Mouse (Mus musculus): ENCODE data around the gene Slc17a1.

Slc17a1 gene

DNA sequence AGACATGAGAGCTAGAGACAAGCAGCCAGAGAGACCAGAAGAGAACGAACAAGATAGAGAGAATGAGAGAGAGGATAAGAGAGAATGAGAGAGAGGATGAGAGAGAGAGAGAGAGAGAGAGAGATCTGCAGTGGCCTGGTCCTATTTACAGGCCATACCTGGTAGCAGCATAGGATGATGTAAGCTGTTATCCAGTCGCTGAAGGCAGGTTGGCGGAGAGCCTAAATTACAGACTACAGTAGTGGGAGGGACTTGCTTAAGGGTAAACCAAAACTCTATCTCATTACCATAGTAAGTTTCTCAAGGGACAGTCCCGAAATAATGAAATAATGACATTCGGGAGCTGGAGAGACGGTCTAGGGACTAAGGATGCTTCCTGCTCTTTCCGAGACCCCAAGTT, at the start of gene Slc17a1:
Slc17a1 (plus strand) TSS at position 346 of the 400 bp plus-strand sequence.
- DNase-seq (ENCODE audit: low spot score), result no peak

DNA sequence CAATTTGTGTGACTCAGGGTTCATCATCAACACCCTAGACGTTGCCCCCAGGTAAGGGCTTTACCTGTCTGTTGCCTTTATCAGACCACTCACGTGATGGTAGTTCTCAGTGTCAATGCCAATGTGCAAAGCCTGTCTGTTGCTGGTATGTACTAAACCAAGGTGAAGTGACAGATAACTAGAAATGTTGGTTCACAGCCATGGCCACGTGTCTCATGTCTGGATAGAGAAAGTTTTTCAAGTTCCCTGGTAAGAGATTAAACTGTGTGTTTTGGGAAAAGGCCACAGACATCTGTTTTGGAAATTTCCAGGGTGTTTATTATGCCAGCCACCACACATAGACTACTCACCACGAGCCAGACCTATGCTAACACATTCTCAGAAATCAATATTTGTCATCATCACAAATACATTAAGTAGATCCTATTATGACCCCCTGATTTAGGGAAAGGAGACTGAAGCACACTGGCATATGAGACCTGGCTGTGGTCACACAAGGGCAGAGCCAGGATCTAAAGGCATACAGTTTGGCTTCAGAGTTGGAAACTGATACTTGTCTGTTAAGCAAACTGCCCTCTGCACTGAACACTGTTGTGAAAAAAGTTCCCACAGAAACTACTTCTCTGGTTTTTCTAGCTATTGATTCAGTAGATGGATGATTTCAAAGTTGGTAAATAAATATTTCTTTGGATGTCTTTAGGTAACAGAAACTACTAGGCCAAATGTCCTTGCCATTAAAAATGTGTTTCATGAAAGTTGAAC, 47.2 kb upstream of the Slc17a1 start:
- DNase-seq (ENCODE audit: low spot score), result no peak

DNA sequence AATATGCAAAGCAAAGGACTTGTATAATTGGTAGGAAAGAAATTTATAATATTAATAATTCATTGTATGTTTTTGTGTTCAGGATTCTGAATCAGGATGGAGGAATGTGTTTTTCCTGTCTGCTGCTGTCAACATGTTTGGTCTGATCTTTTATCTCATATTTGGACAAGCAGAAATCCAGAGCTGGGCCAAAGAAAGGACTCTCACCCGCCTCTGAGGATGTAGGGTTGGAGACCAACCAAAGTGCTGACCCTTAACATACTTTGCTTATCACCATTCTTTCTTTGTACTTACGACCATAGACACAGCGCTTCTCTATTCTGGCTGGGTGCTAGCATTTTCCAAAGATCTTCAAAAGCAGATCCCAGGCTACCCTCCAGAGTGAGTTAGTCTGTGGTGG, 45.3 kb upstream of the Slc17a1 start:
- DNase-seq (ENCODE audit: low spot score), result no peak

DNA sequence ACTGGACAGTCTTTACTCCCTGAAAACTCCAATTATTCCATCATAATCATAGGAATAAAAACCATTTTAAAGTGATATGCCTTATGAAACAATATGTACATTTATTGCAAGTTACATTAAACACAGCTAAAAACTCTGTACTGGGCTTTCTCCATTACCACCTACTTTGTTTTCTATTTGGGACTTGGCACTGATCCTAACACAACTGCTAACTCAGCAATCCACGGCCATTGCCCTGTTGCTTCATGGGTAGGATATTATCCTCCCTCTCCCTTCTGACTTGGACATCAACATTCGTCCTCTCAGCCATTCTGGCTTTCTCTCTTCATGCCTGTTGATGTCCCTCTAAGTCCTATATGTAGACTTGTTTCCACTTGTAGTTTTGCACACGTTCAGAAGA, 40.9 kb upstream of the Slc17a1 start:
- DNase-seq (ENCODE audit: low spot score), result no peak

DNA sequence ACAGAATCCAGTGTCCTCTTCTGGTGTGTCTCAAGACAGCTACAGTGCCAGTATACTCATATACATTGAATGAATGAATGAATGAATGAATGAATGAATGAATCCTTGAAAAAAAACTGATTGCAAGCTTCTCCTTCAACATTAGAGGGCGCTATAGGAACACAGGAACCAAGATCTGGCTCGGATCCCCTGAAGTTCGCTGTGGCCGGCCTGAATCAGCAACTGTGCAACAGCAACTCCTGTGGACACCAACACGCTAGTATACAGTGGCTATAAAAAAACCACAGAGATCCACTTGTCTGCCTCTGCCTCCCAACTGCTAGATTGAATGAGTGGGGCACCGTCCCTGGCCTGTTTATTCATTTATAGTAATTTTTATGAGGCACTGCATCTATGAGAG, 34.5 kb upstream of the Slc17a1 start:
- no peak for DNase-seq (ENCODE audit: low spot score)

DNA sequence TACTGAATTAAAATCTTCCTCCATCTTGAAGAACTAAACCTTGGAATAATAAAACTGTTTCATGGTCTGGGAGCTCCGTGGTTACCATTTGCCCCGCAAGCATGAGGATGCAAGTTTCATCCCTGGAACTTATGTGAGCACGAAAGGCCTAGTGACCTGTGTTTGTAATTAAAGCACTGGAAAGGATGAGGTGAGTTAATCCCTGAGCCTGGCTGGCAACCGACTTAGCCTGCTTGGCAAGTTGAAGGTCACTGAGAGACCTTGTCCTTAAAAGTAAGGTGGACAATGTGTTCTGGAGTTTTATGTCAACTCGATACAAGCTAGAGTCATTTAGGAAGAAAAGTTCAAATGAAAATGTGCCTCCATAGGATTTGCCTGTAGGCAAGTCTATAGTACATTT, 32.7 kb upstream of the Slc17a1 start:
- no peak for DNase-seq (ENCODE audit: low spot score)

DNA sequence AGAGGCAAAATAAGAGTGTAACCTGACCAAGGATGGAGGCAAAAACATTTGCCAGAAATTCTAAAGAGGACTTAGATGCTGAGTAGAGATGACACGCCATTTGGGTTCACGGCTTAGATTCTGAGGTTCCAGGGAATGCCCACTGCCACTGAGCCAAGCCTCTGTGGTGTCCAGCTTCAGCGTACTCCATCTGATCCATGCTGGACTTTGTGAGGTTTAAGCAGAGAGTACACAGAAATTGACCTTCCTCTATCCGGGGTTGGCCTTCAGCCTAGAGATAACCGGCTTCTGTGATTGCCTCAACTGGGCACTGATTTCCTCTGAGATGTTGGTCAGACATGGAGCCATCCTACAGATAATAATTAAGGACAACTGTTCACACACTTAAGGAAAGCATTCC, 30.9 kb upstream of the Slc17a1 start:
- DNase-seq (ENCODE audit: low spot score), result no peak

DNA sequence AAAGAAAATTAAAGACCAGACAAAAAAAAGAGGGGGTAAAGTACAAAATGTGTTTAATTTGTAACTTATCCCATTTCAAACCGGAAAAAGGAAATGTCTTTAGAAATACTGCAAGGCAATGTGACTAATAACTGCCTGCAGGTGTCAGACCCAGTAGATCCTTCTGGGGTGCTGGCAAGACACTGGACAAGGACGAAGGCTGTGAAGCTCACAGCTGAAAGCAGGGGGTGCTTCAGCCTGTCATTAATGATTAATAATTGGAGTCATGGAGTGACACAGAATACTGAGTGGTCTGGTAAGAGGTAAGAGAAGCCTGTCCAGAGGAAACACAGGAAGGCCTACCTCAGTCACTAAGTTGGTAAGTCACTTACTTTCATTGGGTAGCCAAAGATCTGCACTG, 28.2 kb upstream of the Slc17a1 start, which contains the start of gene Slc17a3:
Slc17a3 (plus strand) TSS at position 127 of the 400 bp plus-strand sequence.
- no peak for DNase-seq (ENCODE audit: low spot score)

DNA sequence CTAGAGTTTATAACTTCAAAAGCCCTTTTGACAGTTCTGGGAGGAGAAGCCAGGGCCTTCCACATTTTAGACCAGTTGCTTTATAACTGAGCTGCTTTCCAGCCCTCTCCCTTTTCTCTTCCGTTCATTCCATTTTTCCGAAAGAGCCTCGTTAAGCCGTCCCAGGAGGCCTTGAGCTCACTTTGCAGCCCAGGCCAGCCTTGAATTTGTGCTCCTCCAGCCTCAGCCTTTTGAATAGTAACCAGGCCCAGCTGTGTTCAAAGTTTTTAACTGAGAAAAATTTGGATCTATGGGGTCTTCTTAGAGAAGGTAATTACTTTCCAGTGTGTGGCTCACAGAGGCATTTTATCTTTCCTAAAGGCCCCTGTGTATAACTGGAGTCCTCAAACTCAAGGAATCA, 21.7 kb upstream of the Slc17a1 start:
- no peak for DNase-seq (ENCODE audit: low spot score)

DNA sequence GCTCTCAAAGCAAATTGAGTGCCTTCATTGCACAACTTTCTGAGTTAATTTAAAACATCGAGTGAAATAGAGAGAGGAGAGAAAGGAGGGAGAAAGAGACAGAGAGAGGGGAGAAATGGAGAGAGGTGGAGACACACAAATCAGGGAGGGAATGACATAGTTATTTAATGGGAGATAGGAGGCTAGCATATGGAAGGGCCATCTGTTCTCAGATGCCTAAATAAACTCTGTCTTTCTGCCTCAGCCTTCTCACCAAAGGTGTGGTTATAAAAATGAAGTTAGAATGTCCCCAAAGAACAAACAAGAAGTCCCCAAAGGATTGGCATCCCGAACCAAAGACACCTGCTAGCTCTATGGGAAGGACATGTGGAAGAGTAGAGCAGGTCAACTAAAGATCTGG, 18.3 kb upstream of the Slc17a1 start:
- no peak for DNase-seq (ENCODE audit: low spot score)

DNA sequence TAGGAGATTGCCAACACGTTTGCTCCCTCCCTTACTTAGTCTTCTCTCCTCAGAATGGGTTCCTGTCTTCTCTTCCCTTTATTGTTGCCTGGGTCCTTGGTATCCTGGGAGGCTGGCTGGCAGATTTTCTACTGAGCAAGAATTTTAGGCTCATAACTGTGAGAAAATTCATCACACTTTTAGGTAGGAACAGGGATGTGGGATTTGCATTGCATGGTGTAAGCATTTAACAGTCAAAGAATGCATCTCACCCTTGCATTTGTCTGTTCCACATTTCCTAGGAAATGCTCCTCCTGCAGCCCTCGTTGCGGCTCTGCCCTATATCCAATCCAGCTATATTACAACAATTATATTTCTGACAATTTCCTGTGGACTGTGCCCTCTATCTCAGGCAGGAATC, 11.1 kb upstream of the Slc17a1 start:
- no peak for DNase-seq (ENCODE audit: low spot score)

DNA sequence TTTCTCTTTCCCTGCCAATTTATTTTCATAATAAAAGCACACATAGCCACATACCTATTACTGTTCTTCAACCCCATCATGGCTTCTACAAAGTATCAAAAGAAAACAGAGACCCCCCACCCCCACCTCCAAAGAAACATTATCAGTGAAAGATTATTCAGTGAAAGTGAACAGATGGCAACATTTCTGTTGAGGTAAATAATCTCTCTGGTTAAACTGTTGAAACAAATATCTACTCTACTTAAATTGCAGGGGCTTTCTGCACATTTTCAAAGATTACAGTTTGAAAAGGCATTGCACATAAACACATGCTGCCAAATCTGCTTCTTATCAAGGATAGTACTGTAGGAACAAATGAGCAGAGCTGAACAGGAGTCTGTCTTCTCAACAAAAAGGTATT, 5.7 kb upstream of the Slc17a1 start:
- no peak for DNase-seq (ENCODE audit: low spot score)

DNA sequence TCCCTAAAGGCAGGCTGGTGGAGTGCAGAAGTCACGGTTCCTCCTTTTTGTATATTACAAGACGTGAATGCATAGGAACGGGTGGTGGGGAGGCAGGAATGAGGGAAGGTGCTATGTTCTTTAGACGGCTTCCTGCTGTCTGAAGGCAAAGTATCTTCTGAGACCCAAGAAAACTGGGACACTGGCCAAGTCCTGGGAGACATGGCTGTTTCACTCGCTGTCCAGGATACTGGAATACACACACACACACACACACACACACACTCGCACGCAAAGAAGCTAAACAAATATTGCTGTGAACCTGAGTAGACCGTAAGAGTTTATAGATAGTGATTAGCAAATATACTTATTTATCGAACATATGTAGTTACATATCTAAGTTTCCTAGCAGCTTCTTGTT, 2.8 kb upstream of the Slc17a1 start:
- DNase-seq (ENCODE audit: low spot score), result no peak

DNA sequence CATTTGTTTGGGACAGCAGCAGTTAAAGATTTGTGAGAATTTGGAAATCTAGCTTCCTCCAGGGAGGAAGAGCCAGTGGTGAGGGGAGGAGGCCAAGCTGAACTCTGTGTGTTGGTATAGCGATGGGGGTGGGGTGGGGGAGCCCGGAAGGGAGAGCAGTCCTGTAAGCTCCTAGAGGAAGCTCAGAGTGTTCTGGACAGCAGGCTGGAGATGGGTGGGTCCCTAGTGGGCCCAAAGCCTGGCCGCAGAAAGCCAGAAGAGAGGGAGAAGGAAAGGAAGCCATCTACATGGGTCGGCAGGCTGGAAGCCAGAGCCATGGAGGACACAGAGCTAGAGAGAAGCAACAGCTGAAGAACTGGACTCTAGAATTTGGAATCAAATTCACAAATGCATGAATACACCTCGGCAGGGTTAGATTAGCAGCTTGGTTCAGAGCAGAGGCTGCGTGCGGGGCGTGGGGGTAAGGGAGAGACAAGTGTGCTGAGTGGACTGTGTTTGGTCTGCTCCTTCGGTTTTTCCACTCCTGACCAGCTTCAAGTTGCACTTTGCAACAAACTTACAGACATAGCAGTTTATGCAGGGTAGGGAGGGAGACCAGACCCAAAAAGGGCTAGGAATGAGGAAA, 1.4 kb upstream of the Slc17a1 start:
- no peak for DNase-seq (ENCODE audit: low spot score)

DNA sequence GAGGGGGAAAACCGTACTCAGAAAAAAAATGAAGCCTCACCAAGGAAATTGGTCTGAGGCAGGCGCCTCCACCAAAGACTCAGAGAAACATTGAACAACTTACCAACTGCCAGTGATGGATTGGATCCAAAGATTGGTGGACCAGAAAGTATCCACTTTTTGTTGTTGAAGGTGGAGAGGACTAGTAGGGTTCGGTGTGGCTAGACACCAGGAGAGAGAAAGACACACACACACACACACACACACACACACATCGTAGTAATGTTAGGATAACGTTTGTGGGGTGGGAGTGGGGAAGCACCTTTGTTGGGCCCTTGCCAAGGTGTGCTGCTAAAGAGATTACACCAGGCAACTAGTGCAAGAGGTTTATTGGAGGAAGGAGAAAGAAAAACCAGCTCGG, 550 bp upstream of the Slc17a1 start:
- DNase-seq (ENCODE audit: low spot score), result no peak

DNA sequence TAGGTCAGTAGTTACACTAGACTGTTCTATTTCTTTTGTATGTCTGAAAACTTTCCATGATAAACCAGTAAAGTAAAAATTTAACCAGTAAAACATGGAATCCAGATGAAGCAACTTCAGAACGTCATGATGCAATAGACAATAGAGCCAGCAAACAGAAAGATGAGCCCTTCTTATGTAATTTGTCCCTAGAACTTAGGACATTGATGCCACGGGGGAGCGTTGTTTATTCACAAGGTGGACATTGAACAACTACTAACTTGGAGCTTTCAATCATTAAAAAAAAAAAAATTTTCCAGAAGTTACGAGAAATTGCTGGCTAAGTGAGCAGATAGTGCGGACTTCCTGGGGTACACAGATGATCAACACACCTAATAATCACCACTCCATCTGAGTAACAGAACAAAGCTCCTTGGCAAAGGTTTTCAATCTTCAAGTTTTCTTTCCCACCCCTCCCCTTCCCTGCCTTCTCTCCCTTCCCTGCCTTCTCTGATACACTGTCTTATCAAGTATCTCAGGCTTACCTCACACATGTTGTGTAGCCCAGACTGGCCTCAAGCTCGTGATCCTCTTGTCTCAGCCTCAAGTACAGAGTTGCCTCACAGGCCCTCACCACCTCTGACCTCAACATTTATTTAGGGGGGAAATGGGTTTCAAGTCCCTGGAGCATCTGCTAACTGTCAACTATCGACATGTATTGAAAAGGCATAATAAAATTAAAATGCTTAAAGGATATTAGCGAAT, 1.4 kb downstream of the Slc17a1 start:
- DNase-seq (ENCODE audit: low spot score), result no peak

DNA sequence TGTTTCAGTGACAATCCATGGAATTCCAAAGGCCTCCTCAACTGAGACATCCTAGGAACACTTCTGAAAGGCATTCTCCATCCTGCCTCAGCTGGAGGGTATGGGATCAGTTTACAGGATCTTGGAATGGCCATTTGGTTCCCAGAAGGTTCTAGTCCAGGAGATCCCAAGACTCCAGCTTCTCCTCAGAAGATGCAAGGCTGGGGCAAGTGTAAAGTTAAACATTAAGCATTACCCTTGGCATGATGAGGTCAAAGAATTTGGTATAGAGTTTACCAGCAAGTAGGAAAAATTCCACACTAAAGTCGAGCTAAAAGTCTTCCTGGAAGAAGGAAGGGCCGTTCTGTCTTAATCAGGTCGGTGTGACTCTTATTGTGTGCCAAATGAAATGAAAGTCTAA, 2.4 kb downstream of the Slc17a1 start:
- no peak for DNase-seq (ENCODE audit: low spot score)

DNA sequence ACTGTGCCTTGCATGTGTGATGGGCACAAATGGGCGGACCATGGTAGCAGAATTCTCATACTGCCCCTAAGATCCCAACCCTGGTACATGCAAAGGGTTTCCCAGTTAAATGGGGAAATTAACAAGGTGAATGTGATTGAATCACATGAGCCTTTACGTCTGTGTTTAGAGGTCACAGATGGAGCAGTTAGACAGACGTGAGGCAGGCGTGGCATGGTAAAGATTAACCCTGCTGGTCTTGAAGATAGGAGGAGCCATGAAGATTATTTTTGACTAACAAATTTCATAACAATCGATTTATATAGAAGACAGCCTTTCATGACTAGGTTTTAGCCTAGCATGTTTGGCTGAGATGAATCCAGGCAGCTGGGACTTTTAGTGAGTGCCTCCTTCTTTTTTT, 5.6 kb downstream of the Slc17a1 start:
- DNase-seq (ENCODE audit: low spot score), result no peak

DNA sequence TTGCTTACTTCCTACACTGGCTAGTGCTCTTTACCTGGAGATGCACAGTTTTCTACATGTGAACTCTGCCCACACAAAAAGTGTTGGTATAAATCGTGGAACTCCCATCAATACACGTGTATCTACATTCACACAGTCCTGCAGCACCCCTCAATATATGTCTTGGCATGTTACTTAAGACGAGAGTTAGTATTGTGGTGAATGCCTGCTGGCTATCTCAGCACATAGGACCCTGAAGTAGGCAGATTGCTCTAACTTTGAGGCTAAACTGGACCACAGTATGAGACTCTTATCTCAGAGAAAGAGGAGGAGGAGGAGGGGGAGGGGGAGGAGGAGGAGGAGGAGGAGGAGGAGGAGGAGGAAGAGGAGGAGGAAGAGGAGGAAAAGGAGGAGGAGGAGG, 11.6 kb downstream of the Slc17a1 start:
- DNase-seq (ENCODE audit: low spot score), result no peak

DNA sequence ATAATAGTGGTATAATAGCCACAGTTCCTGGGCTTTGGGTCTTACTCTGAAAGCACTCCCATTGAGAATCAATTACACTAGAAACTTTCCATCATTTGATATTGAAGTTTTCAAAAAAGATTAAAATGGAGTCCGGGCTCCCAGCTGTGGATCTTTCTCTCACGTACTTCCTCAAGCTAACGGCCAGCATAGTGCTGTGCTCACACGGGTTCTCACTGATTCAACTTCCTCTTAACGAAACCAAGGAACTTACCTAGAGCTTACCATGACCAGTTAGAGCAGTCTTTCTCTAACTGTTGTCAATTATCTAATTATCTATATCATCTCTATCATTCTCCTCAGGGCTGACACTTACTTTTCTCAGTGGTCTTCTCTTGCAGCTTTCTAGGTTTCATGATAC, 12.1 kb downstream of the Slc17a1 start:
- no peak for DNase-seq (ENCODE audit: low spot score)

DNA sequence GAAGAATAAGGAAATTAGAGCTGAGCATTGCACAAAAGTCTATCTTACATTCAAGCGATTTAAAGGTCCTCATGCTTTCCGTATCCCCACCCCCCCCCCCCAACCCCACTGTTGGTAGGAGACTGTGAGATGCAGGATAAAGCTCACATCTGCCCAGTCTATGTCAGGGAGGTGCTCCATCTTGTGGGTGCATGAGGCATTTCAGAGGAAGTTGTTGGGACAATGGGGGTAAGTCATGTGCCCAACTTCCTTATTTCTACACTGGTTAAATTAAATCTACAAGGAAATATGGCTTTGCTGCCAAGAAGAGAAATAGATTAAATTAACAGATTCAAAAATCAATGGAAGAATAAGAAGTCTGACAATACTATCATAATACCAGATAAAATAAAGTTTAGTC, 18.0 kb downstream of the Slc17a1 start:
- DNase-seq (ENCODE audit: low spot score), result no peak

DNA sequence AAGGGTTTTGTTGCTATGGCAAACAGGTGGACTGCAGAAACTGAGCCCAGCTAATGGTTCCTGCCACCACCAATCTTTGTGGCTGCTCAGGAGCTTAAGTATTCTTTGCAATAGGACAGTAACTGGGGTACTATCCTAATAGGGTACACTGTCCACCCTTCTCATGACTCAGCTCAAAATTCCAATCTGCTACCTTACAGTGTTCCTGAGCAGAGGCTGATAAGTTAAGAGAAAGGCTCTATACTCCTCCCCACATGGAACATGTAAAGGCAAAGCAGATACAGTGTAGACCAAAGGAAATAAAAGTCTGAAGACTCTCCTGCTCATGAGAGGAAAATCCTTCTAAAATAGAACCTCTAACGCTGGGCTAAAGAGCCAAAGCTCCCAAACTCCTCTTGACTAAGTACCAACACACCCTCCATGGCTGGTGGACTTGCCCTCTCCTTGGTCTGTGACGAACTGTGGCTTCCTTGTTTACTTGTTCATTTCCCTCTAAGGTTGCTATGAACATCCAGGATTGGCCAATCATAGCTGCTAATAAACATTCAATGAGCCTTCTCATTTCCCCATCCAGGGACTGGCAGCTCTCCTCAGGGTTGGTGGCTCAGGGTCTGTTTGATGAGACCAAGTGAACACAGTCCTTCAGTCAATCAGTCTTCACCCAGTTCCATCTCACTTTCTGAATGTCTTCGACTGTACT, 19.6 kb downstream of the Slc17a1 start:
- no peak for DNase-seq (ENCODE audit: low spot score)

Measured in urinary bladder, postnatal 10 days (tissue).